Mouse (Mus musculus) stomach, postnatal 0 days (tissue): ENCODE results near the gene Ubqln4.

Experiments used
- CTCF ChIP-seq: IDR thresholded peaks from 2 replicates; pipeline ENCODE4 v1.5.1; 2016; ENCODE audit warnings: antibody characterized with exemption, low read depth, mild to moderate bottlenecking, moderate library complexity
- EP300 ChIP-seq: optimal IDR thresholded peaks from 2 replicates; pipeline ENCODE3; 2016; ENCODE audit warnings: antibody characterized with exemption

GRCm38 (mm10) chr3:88540085-88540484, 13.5 kb upstream of the Ubqln4 start:
- TF ChIP-seq CTCF, result peak; percentile 10; the same call in 1 of the 2 replicates
- TF ChIP-seq EP300, result no peak
